ENCODE assay signal across 12 mouse cellular contexts in the genomic region with DNA sequence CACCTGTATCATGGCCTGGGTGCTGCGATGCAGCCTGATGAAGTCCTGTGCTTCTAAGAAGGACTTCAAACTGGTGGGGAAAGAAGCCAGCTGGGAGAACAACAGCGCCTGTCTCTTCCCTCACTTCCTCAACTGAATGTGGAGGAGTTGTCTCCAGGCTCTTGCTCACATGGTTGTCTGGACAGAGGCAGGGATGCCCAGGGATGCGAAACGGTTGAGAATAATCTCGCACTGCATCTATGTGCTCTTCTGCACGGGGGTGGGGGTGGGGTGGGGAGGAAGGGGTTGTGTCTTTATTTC. TPM values are rescaled to one million over a fixed set of nuclear protein-coding genes. Genes with fewer than 3 reads are reported as not detected.
DNase-seq lines count a peak whose midpoint lies in the region; ATAC-seq and TF ChIP-seq lines count a peak whose summit lies in the region.
"Had no signal": no experiment of that assay in that cellular context is flagged by ENCODE, and none has a peak within 500 bp of the region (broad histone marks: within the 10 kb centered on the region; RNA-seq: fewer than 3 reads in every experiment).

No protein-coding gene starts in this region.

- peaks cover 8% of the 10 kb centered on the region for H3K4me1 ChIP-seq in forebrain, embryonic 10.5 days
- no peaks in the 10 kb centered on the region for H3K4me1 ChIP-seq in forebrain, embryonic 14.5 days (ENCODE audit: control insufficient read depth, insufficient read depth, low read length)
- H3K4me1 ChIP-seq in intestine, embryonic 14.5 days (replicated peaks; ENCODE audit: control insufficient read depth, insufficient read depth, low read length) = 0 out of 2 replicates have a peak, but pooled peaks cover 14% of the 10 kb centered on the region
- no peaks in the 10 kb centered on the region for H3K4me1 ChIP-seq in intestine, postnatal 0 days (replicated peaks; ENCODE audit: control insufficient read depth, insufficient read depth, low read length)
- H3K4me1 ChIP-seq in embryonic facial prominence, embryonic 12.5 days = peaks cover 7% of the 10 kb centered on the region; the same call in 1 of the 2 replicates
- peaks cover 63% of the 10 kb centered on the region for H3K4me1 ChIP-seq in limb, embryonic 13.5 days
- H3K4me1 ChIP-seq: liver, embryonic 12.5 days had no signal

- H3K36me3 ChIP-seq in forebrain, embryonic 10.5 days (replicated peaks) = no peaks in the 10 kb centered on the region
- no peaks in the 10 kb centered on the region for H3K36me3 ChIP-seq in forebrain, embryonic 14.5 days (ENCODE audit: control insufficient read depth, insufficient read depth, low read length)
- H3K36me3 ChIP-seq in intestine, embryonic 14.5 days (ENCODE audit: control insufficient read depth, insufficient read depth, low read length) = peaks cover 3% of the 10 kb centered on the region; the same call in 1 of the 2 replicates
- no peaks in the 10 kb centered on the region for H3K36me3 ChIP-seq in intestine, postnatal 0 days (ENCODE audit: control insufficient read depth, insufficient read depth)
- H3K36me3 ChIP-seq in embryonic facial prominence, embryonic 12.5 days = no peaks in the 10 kb centered on the region
- no peaks in the 10 kb centered on the region for H3K36me3 ChIP-seq in limb, embryonic 13.5 days
- H3K36me3 ChIP-seq: liver, embryonic 12.5 days had no signal

- 0% methylated on average over 6 of the region's 6 CpGs for WGBS in forebrain, embryonic 10.5 days
- 0% methylated on average over 6 of the region's 6 CpGs for WGBS in forebrain, embryonic 14.5 days
- 31% methylated on average over 6 of the region's 6 CpGs for WGBS in intestine, embryonic 14.5 days
- WGBS in intestine, postnatal 0 days = 14% methylated on average over 6 of the region's 6 CpGs
- 2% methylated on average over 6 of the region's 6 CpGs for WGBS in embryonic facial prominence, embryonic 12.5 days
- 15% methylated on average over 6 of the region's 6 CpGs for WGBS in limb, embryonic 13.5 days

- TF ChIP-seq CTCF in intestine, postnatal 0 days (IDR thresholded peaks at IDR 0.05; ENCODE audit: low read depth) = no peak

- peaks cover 100% of the 10 kb centered on the region for H3K27me3 ChIP-seq in forebrain, embryonic 10.5 days (ENCODE audit: poor library complexity, severe bottlenecking)
- peaks cover 97% of the 10 kb centered on the region for H3K27me3 ChIP-seq in forebrain, embryonic 14.5 days (replicated peaks; ENCODE audit: control insufficient read depth, insufficient read depth, low read length)
- peaks cover 62% of the 10 kb centered on the region for H3K27me3 ChIP-seq in intestine, embryonic 14.5 days (replicated peaks; ENCODE audit: control insufficient read depth, insufficient read depth, low read length)
- H3K27me3 ChIP-seq in intestine, postnatal 0 days (replicated peaks; ENCODE audit: control insufficient read depth, insufficient read depth, low read length) = peaks cover 90% of the 10 kb centered on the region
- H3K27me3 ChIP-seq in embryonic facial prominence, embryonic 12.5 days = peaks cover 89% of the 10 kb centered on the region
- peaks cover 77% of the 10 kb centered on the region for H3K27me3 ChIP-seq in limb, embryonic 13.5 days

- DNase-seq in forebrain, embryonic 10.5 days (ENCODE audit: extremely low spot score, low spot score) = peak; percentile 29
- no peak for DNase-seq in forebrain, embryonic 14.5 days (ENCODE audit: low spot score)
- peak; percentile 58 for DNase-seq in intestine, embryonic 14.5 days (ENCODE audit: low spot score)
- no peak for DNase-seq in left cerebral cortex, postnatal 10 days (ENCODE audit: extremely low spot score in 1 of 2, low spot score in 2 of 2)
- DNase-seq in left cerebral cortex, postnatal 36 days (ENCODE audit: low spot score in 2 of 2) = no peak
- DNase-seq: cerebellum, adult 18-20 months had no signal

- no peak overlapping the region for H3K9ac ChIP-seq in forebrain, embryonic 14.5 days (ENCODE audit: low read length)
- H3K9ac ChIP-seq in intestine, embryonic 14.5 days (ENCODE audit: low read length) = no peak overlapping the region
- H3K9ac ChIP-seq in intestine, postnatal 0 days (ENCODE audit: low read depth, low read length) = no peak overlapping the region
- peak overlapping the region; percentile 47; the same call in 1 of the 2 replicates for H3K9ac ChIP-seq in embryonic facial prominence, embryonic 12.5 days
- peak overlapping the region; percentile 75 for H3K9ac ChIP-seq in limb, embryonic 13.5 days
- H3K9ac ChIP-seq: liver, embryonic 12.5 days had no signal

- no peak overlapping the region for H3K4me2 ChIP-seq in forebrain, embryonic 14.5 days (ENCODE audit: low read length)
- H3K4me2 ChIP-seq in intestine, embryonic 14.5 days (ENCODE audit: low read length) = peak overlapping the region; percentile 53
- H3K4me2 ChIP-seq in intestine, postnatal 0 days (replicated peaks; ENCODE audit: low read depth) = no peak overlapping the region; the same call in 1 of the 2 replicates
- peak overlapping the region; percentile 50 for H3K4me2 ChIP-seq in embryonic facial prominence, embryonic 12.5 days (replicated peaks)
- H3K4me2 ChIP-seq in limb, embryonic 13.5 days (replicated peaks) = peak overlapping the region; percentile 72

- H3K27ac ChIP-seq in forebrain, embryonic 10.5 days = no peak overlapping the region
- no peak overlapping the region for H3K27ac ChIP-seq in forebrain, embryonic 14.5 days (ENCODE audit: low read depth, low read length)
- no peak overlapping the region for H3K27ac ChIP-seq in intestine, embryonic 14.5 days (ENCODE audit: low read depth)
- no peak overlapping the region for H3K27ac ChIP-seq in intestine, postnatal 0 days (ENCODE audit: low read depth, low read length)
- H3K27ac ChIP-seq in embryonic facial prominence, embryonic 12.5 days = 0 out of 2 replicates have a peak overlapping the region, but pooled peaks have one; percentile 11
- peak overlapping the region; percentile 88 for H3K27ac ChIP-seq in limb, embryonic 13.5 days
- H3K27ac ChIP-seq: liver, embryonic 12.5 days had no signal

- no peak overlapping the region for H3K4me3 ChIP-seq in forebrain, embryonic 10.5 days
- H3K4me3 ChIP-seq in forebrain, embryonic 14.5 days (ENCODE audit: low read depth, low read length) = no peak overlapping the region
- peak overlapping the region; percentile 27; the same call in 1 of the 2 replicates for H3K4me3 ChIP-seq in intestine, embryonic 14.5 days (ENCODE audit: low read depth, low read length)
- H3K4me3 ChIP-seq in intestine, postnatal 0 days (ENCODE audit: low read depth, low read length) = no peak overlapping the region
- H3K4me3 ChIP-seq in embryonic facial prominence, embryonic 12.5 days = peak overlapping the region; percentile 32; the same call in 1 of the 2 replicates
- H3K4me3 ChIP-seq in limb, embryonic 13.5 days = peak overlapping the region; percentile 47
- H3K4me3 ChIP-seq: liver, embryonic 12.5 days had no signal

- ATAC-seq in forebrain, embryonic 14.5 days = no peak
- no peak for ATAC-seq in intestine, embryonic 14.5 days (replicated peaks; ENCODE audit: low FRiP score, low TSS enrichment, low read depth)
- no peak for ATAC-seq in intestine, postnatal 0 days
- no peak for ATAC-seq in embryonic facial prominence, embryonic 12.5 days (ENCODE audit: insufficient number of reproducible peaks, insufficient read depth, low FRiP score, low TSS enrichment)
- no peak for ATAC-seq in limb, embryonic 13.5 days (ENCODE audit: low FRiP score, low read depth)
- ATAC-seq: liver, embryonic 12.5 days had no signal

- intact Hi-C loops in left cerebral cortex, postnatal 10 days (cut with DNase I) = no loop called here
- intact Hi-C loops in left cerebral cortex, postnatal 36 days (cut with DNase I) = loop anchor here (10.0 kb wide), 1 partner anchor 193 kb away; no protein-coding TSS in a partner anchor

- H3K9me3 ChIP-seq in forebrain, embryonic 10.5 days = no peaks in the 10 kb centered on the region
- H3K9me3 ChIP-seq in forebrain, embryonic 14.5 days (replicated peaks; ENCODE audit: control insufficient read depth, low read length) = no peaks in the 10 kb centered on the region
- no peaks in the 10 kb centered on the region for H3K9me3 ChIP-seq in intestine, embryonic 14.5 days (ENCODE audit: control insufficient read depth, low read length)
- no peaks in the 10 kb centered on the region for H3K9me3 ChIP-seq in intestine, postnatal 0 days (ENCODE audit: control insufficient read depth)
- H3K9me3 ChIP-seq in embryonic facial prominence, embryonic 12.5 days = no peaks in the 10 kb centered on the region
- H3K9me3 ChIP-seq in limb, embryonic 13.5 days = no peaks in the 10 kb centered on the region
- H3K9me3 ChIP-seq: liver, embryonic 12.5 days had no signal

RNA-seq across cellular contexts. Expression of a gene that starts 20.7 kb away (rescaled TPM):
- not detected in 2 replicates for polyA plus RNA-seq in forebrain, embryonic 10.5 days (2016; fragmentation: Nextera tagmentation; extraction: Ambion mirVana)
- not detected in 2 replicates for polyA plus RNA-seq in forebrain, embryonic 14.5 days (2014; fragmentation: Nextera tagmentation; extraction: Ambion mirVana)
- polyA plus RNA-seq in intestine, embryonic 14.5 days (2014; fragmentation: Nextera tagmentation; extraction: Ambion mirVana) = 13.1 and 15.9 TPM in 2 replicates
- 3.5 and 3.9 TPM in 2 replicates for polyA plus RNA-seq in intestine, postnatal 0 days (2015; fragmentation: Nextera tagmentation; extraction: Ambion mirVana)
- 5.8 and 6.3 TPM in 2 replicates for polyA plus RNA-seq in embryonic facial prominence, embryonic 12.5 days (2016; fragmentation: Nextera tagmentation; extraction: Ambion mirVana)
- polyA plus RNA-seq in limb, embryonic 13.5 days (2015; fragmentation: Nextera tagmentation; extraction: Ambion mirVana) = 10.8 and 11.4 TPM in 2 replicates
- total RNA-seq in left cerebral cortex, postnatal 10 days (2021) = not detected
- not detected for total RNA-seq in left cerebral cortex, postnatal 36 days (2021)
- total RNA-seq: hematopoietic stem cell, adult 5-6 weeks; layer of hippocampus, postnatal 10 days had no signal

Comparison
In these comparisons a context has a peak if more than half of its experiments do, and no peak if none do; other contexts are left out.
1. DNase-seq: peak in forebrain, embryonic 10.5 days (single experiment) and intestine, embryonic 14.5 days (single experiment); none in forebrain, embryonic 14.5 days (single experiment), left cerebral cortex, postnatal 10 days (0 of 2) and left cerebral cortex, postnatal 36 days (0 of 2).
2. H3K4me3 ChIP-seq: peak in intestine, embryonic 14.5 days (single experiment), embryonic facial prominence, embryonic 12.5 days (single experiment) and limb, embryonic 13.5 days (single experiment); none in forebrain, embryonic 10.5 days (single experiment), forebrain, embryonic 14.5 days (single experiment) and intestine, postnatal 0 days (single experiment).
3. H3K4me2 ChIP-seq: peak in intestine, embryonic 14.5 days (single experiment), embryonic facial prominence, embryonic 12.5 days (single experiment) and limb, embryonic 13.5 days (single experiment); none in forebrain, embryonic 14.5 days (single experiment) and intestine, postnatal 0 days (single experiment).
4. H3K27ac ChIP-seq: peak in embryonic facial prominence, embryonic 12.5 days (single experiment) and limb, embryonic 13.5 days (single experiment); none in forebrain, embryonic 10.5 days (single experiment), forebrain, embryonic 14.5 days (single experiment), intestine, embryonic 14.5 days (single experiment) and intestine, postnatal 0 days (single experiment).
5. H3K9ac ChIP-seq: peak in embryonic facial prominence, embryonic 12.5 days (single experiment) and limb, embryonic 13.5 days (single experiment); none in forebrain, embryonic 14.5 days (single experiment), intestine, embryonic 14.5 days (single experiment) and intestine, postnatal 0 days (single experiment).